Mouse (Mus musculus) stomach, embryonic 14.5 days (tissue): ENCODE measurements around the gene Armcx4. TPM values are rescaled to one million over a fixed set of nuclear protein-coding genes. Genes with fewer than 3 reads are reported as not detected.
"Not testable (repeated sequence)": the region's sequence is repeated elsewhere in the genome, so short reads cannot be mapped to it uniquely, and the experiment has no call there.

Experiments used
- ATAC-seq: fragments of 200-750 bp; cut with Nextera tagmentation; 2 replicates; pipeline ENCODE4 v1.8.0; 2017; ENCODE audit warnings: low read depth, moderate TSS enrichment; ENCODE audit not compliant: insufficient number of reproducible peaks, insufficient read depth, low FRiP score
- H3K27ac ChIP-seq: fragments of 300-500 bp; sonication (generic); 2 replicates; pipeline ENCODE4 v1.5.1; 2014; ENCODE audit warnings: mild to moderate bottlenecking, low read length, moderate library complexity, mixed read lengths
- H3K27me3 ChIP-seq: fragments of 300-500 bp; sonication (generic); 2 replicates; pipeline ENCODE4 v1.6.1; 2014; ENCODE audit warnings: low read length, control low read depth, mixed read lengths; ENCODE audit not compliant: control insufficient read depth, insufficient read depth
- H3K36me3 ChIP-seq: fragments of 300-500 bp; sonication (generic); 2 replicates; pipeline ENCODE4 v1.6.1; 2014; ENCODE audit warnings: mild to moderate bottlenecking, control low read depth, low read length, moderate library complexity, mixed read lengths; ENCODE audit not compliant: control insufficient read depth, insufficient read depth
- H3K4me1 ChIP-seq: fragments of 300-500 bp; sonication (generic); 2 replicates; pipeline ENCODE4 v1.6.1; 2014; ENCODE audit warnings: low read length, control low read depth, mixed read lengths; ENCODE audit not compliant: control insufficient read depth, insufficient read depth
- H3K4me2 ChIP-seq: fragments of 300-500 bp; sonication (generic); replicated peaks from 2 replicates; pipeline ENCODE4 v1.6.1; 2014; ENCODE audit warnings: low read depth, low read length, control low read depth
- H3K4me3 ChIP-seq: fragments of 300-500 bp; sonication (generic); 2 replicates; pipeline ENCODE4 v1.5.1; 2014; ENCODE audit warnings: low read depth, low read length, control low read depth
- H3K9ac ChIP-seq: fragments of 300-500 bp; sonication (generic); replicated peaks from 2 replicates; pipeline ENCODE4 v1.6.1; 2014; ENCODE audit warnings: low read depth, mild to moderate bottlenecking, control low read depth, low read length, moderate library complexity, mixed read lengths
- H3K9me3 ChIP-seq: fragments of 300-500 bp; sonication (generic); 2 replicates; pipeline ENCODE4 v1.6.1; 2016; ENCODE audit warnings: low read depth, low read length, control low read depth; ENCODE audit not compliant: control insufficient read depth
- WGBS: fragments of 180-500 bp; shearing (Covaris S2); extraction: QIAGEN DNeasy Blood & Tissue Kit; methylation state at CpG from one replicate; pipeline ENCODE4 v1.1.7; 2014; 5-methylcytosine and 5-hydroxymethylcytosine counted together
- polyA plus RNA-seq: library from polyadenylated mRNA; unstranded; fragments of >200 nt; fragmentation: Nextera tagmentation; extraction: Ambion mirVana; gene quantifications from 2 replicates; pipeline ENCODE4 v1.2.1, GENCODE M21; 2014

The Armcx4 gene
- polyA plus RNA-seq, 1 experiment from 2014 or later, result 5.8 TPM

GRCm38 (mm10) chrX:134718524-134718923 lies 32.2 kb downstream of the Armcx4 start:
- Histone ChIP-seq H3K9ac (peak overlapping the region; percentile 57), H3K4me1 (no peaks in the 10 kb centered on the region), H3K4me3 (peak overlapping the region; percentile 47), H3K36me3 (peaks cover 5% of the 10 kb centered on the region; the same call in 1 of the 2 replicates), H3K27me3 (no peaks in the 10 kb centered on the region), H3K4me2 (peak overlapping the region; percentile 37), H3K27ac (peak overlapping the region; percentile 93), H3K9me3 (no peaks in the 10 kb centered on the region)
- whole genome bisulfite sequencing, result 31% methylated on average over 14 of the region's 14 CpGs
- peak; percentile 82; the same call in 1 of the 2 replicates for ATAC-seq

GRCm38 (mm10) chrX:134723762-134724161 lies 37.4 kb downstream of the Armcx4 start:
- H3K4me1 ChIP-seq, H3K36me3 ChIP-seq, H3K9me3 ChIP-seq, H3K9ac ChIP-seq, H3K4me3 ChIP-seq, H3K27ac ChIP-seq, H3K4me2 ChIP-seq, H3K27me3 ChIP-seq: not testable (repeated sequence)
- peak; percentile 56; the same call in 1 of the 2 replicates for ATAC-seq
- WGBS, result 55% methylated on average over 1 of the region's 2 CpGs

- no peak overlapping the region for H3K9ac ChIP-seq
- no peaks in the 10 kb centered on the region for H3K4me1 ChIP-seq
- H3K4me2 ChIP-seq, result no peak overlapping the region
- no peak for ATAC-seq
- 41% methylated on average over 4 of the region's 4 CpGs for WGBS
- H3K4me3 ChIP-seq, result no peak overlapping the region
- H3K9me3 ChIP-seq, result no peaks in the 10 kb centered on the region
- H3K27me3 ChIP-seq, result no peaks in the 10 kb centered on the region
- H3K36me3 ChIP-seq, result no peaks in the 10 kb centered on the region
- H3K27ac ChIP-seq, result no peak overlapping the region
Observed at GRCm38 (mm10) chrX:134729778-134730177, 43.5 kb downstream of the Armcx4 start.

GRCm38 (mm10) chrX:134737796-134738195 lies 51.5 kb downstream of the Armcx4 start:
- Histone ChIP-seq H3K27me3 (no peaks in the 10 kb centered on the region), H3K4me2 (no peak overlapping the region), H3K36me3 (no peaks in the 10 kb centered on the region), H3K9me3 (no peaks in the 10 kb centered on the region), H3K4me3 (no peak overlapping the region), H3K27ac (no peak overlapping the region), H3K9ac (no peak overlapping the region), H3K4me1 (no peaks in the 10 kb centered on the region)
- ATAC-seq, result no peak
- 100% methylated on average over 1 of the region's 1 CpGs for WGBS

GRCm38 (mm10) chrX:134739160-134739559 lies 52.8 kb downstream of the Armcx4 start:
- WGBS, result 68% methylated on average over 4 of the region's 4 CpGs
- no peak overlapping the region for H3K27ac ChIP-seq
- no peak overlapping the region for H3K4me3 ChIP-seq
- no peaks in the 10 kb centered on the region for H3K36me3 ChIP-seq
- H3K27me3 ChIP-seq, result no peaks in the 10 kb centered on the region
- H3K9ac ChIP-seq, result no peak overlapping the region
- H3K4me2 ChIP-seq, result no peak overlapping the region
- no peaks in the 10 kb centered on the region for H3K4me1 ChIP-seq
- H3K9me3 ChIP-seq, result no peaks in the 10 kb centered on the region
- no peak for ATAC-seq

- Histone ChIP-seq H3K4me2 (no peak overlapping the region), H3K36me3 (no peaks in the 10 kb centered on the region), H3K9me3 (no peaks in the 10 kb centered on the region), H3K27ac (no peak overlapping the region), H3K9ac (no peak overlapping the region), H3K4me3 (no peak overlapping the region), H3K4me1 (no peaks in the 10 kb centered on the region), H3K27me3 (no peaks in the 10 kb centered on the region)
- 73% methylated on average over 5 of the region's 5 CpGs for WGBS
- no peak for ATAC-seq
Observed at GRCm38 (mm10) chrX:134741862-134742261, 55.5 kb downstream of the Armcx4 start.

Other genes starting within 250 kb of the Armcx4 start
- gene Taf7l, start 210.0 kb upstream of the Armcx4 start, polyA plus RNA-seq, result 0.13 TPM in 1 of 2 replicates, not detected in the other
- gene Timm8a1, start 144.7 kb upstream of the Armcx4 start, polyA plus RNA-seq, result 71.0 and 81.2 TPM in 2 replicates
- gene Btk, start 102.9 kb upstream of the Armcx4 start, polyA plus RNA-seq, result 0.29 and 1.2 TPM in 2 replicates
- gene Rpl36a, start 100.9 kb upstream of the Armcx4 start, polyA plus RNA-seq, result 561 and 566 TPM in 2 replicates
- 4.9 and 7.6 TPM in 2 replicates for gene Gla, start 85.4 kb upstream of the Armcx4 start, polyA plus RNA-seq
- 83.6 and 84.8 TPM in 2 replicates for gene Hnrnph2, start 85.3 kb upstream of the Armcx4 start, polyA plus RNA-seq
- 52.0 and 52.1 TPM in 2 replicates for gene Armcx1, start 31.4 kb downstream of the Armcx4 start, polyA plus RNA-seq
- gene Armcx6, start 64.9 kb downstream of the Armcx4 start, polyA plus RNA-seq, result 30.5 and 30.8 TPM in 2 replicates
- gene Armcx3, start 70.1 kb downstream of the Armcx4 start, polyA plus RNA-seq, result 79.8 and 84.8 TPM in 2 replicates
- 71.5 and 74.0 TPM in 2 replicates for gene Armcx2, start 122.7 kb downstream of the Armcx4 start, polyA plus RNA-seq